In the genomic region with DNA sequence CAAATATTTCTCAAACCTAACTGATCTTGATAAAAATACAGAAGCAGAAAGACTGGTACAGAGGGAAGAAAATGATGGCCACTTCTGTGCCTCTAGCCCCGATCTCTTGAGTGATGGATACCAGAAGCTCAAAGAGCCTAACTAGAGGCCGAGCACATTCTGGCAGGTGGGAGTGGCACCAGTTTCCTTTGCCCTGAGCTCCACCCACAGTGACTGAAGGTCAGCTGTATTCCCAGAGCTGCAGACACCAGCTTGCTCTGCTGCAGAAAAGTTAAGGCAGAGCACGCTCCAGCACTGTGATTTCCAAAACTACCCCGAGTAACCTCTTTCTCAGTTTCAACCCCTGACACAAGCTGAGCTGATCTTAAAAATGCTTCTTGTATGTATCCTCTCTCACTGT, we compare ENCODE assay signal across 19 mouse cellular contexts. TPM values are rescaled to one million over a fixed set of nuclear protein-coding genes. Genes with fewer than 3 reads are reported as not detected.
DNase-seq lines count a peak whose midpoint lies in the region; ATAC-seq and TF ChIP-seq lines count a peak whose summit lies in the region.
"Had no signal": no experiment of that assay in that cellular context is flagged by ENCODE, and none has a peak within 500 bp of the region (broad histone marks: within the 10 kb centered on the region; RNA-seq: fewer than 3 reads in every experiment).

No protein-coding gene starts in this region.

- ATAC-seq in kidney, embryonic 14.5 days (ENCODE audit: low FRiP score, low TSS enrichment): no peak
- no peak for ATAC-seq in liver, postnatal 0 days
- ATAC-seq: forebrain, embryonic 16.5 days had no signal

- H3K9me3 ChIP-seq in kidney, embryonic 14.5 days (ENCODE audit: control insufficient read depth, low read length): no peaks in the 10 kb centered on the region
- no peaks in the 10 kb centered on the region for H3K9me3 ChIP-seq in liver, postnatal 0 days (ENCODE audit: low read length)
- H3K9me3 ChIP-seq: embryonic facial prominence, embryonic 10.5 days; G1E; heart, embryonic 10.5 days had no signal

- peak; percentile 17 for DNase-seq in kidney, adult 11 months
- DNase-seq in adrenal gland, postnatal 10 days: peak; percentile 51
- DNase-seq in kidney, postnatal 14 days: peak; percentile 41
- DNase-seq in liver, postnatal 0 days: peak; percentile 24
- DNase-seq in urinary bladder, adult 18-20 months (ENCODE audit: low spot score in 2 of 2): no peak
- DNase-seq in Muller cell, postnatal 12 days (ENCODE audit: inconsistent ontology term): no peak
- no peak for DNase-seq in cerebellum, adult 11-12 months
- DNase-seq: cerebellum, postnatal 10 days; gastrocnemius, postnatal 14 days; heart, postnatal 14 days; lung, postnatal 10 days; right cerebral cortex, postnatal 4 days; thymus, adult 2 months had no signal

- H3K4me1 ChIP-seq in kidney, embryonic 14.5 days (ENCODE audit: control insufficient read depth, insufficient read depth, low read length): 0 out of 2 replicates have a peak, but pooled peaks cover 4% of the 10 kb centered on the region
- no peaks in the 10 kb centered on the region for H3K4me1 ChIP-seq in liver, postnatal 0 days (ENCODE audit: insufficient read depth)

- TF ChIP-seq CTCF in liver, postnatal 0 days (IDR thresholded peaks at IDR 0.05; ENCODE audit: low read depth): no peak

- H3K27me3 ChIP-seq in kidney, embryonic 14.5 days (ENCODE audit: control insufficient read depth, insufficient read depth, low read length): no peaks in the 10 kb centered on the region
- H3K27me3 ChIP-seq in liver, postnatal 0 days (ENCODE audit: insufficient read depth, low read length): no peaks in the 10 kb centered on the region

- 47% methylated on average over 4 of the region's 4 CpGs for WGBS in kidney, embryonic 14.5 days
- WGBS in liver, postnatal 0 days (ENCODE audit: insufficient replicate concordance): 51% methylated on average over 4 of the region's 4 CpGs

- H3K4me2 ChIP-seq in kidney, embryonic 14.5 days (replicated peaks; ENCODE audit: low read depth, low read length): no peak overlapping the region
- H3K4me2 ChIP-seq in liver, postnatal 0 days (ENCODE audit: low read depth, low read length): 0 out of 2 replicates have a peak overlapping the region, but pooled peaks have one; percentile 6

- no peak overlapping the region for H3K4me3 ChIP-seq in kidney, embryonic 14.5 days (ENCODE audit: low read length)
- H3K4me3 ChIP-seq in liver, postnatal 0 days (ENCODE audit: low read depth, low read length): no peak overlapping the region
- H3K4me3 ChIP-seq: embryonic facial prominence, embryonic 10.5 days; erythroblast, embryonic 14.5 days; heart, embryonic 10.5 days had no signal

- H3K36me3 ChIP-seq in kidney, embryonic 14.5 days (ENCODE audit: control insufficient read depth, insufficient read depth, low read length): no peaks in the 10 kb centered on the region
- H3K36me3 ChIP-seq in liver, postnatal 0 days (replicated peaks; ENCODE audit: insufficient read depth, low read length): no peaks in the 10 kb centered on the region
- H3K36me3 ChIP-seq: embryonic facial prominence, embryonic 10.5 days; G1E had no signal

- no peak for TF ChIP-seq EP300 in liver, postnatal 0 days (IDR thresholded peaks at IDR 0.05; ENCODE audit: low read depth)

- no peak overlapping the region for H3K9ac ChIP-seq in kidney, embryonic 14.5 days (ENCODE audit: low read depth, low read length)
- H3K9ac ChIP-seq in liver, postnatal 0 days (replicated peaks): no peak overlapping the region

- no peak overlapping the region for H3K27ac ChIP-seq in kidney, embryonic 14.5 days (ENCODE audit: low read depth, low read length)
- H3K27ac ChIP-seq in liver, postnatal 0 days (ENCODE audit: low read depth): no peak overlapping the region
- H3K27ac ChIP-seq: embryonic facial prominence, embryonic 10.5 days; heart, embryonic 10.5 days had no signal

RNA-seq across cellular contexts. Expression of a gene that starts 37.2 kb away (rescaled TPM):
- 58.0 and 60.5 TPM in 2 replicates for polyA plus RNA-seq in kidney, embryonic 14.5 days (2014; fragmentation: Nextera tagmentation; extraction: Ambion mirVana)
- total RNA-seq in adrenal gland, postnatal 10 days (2021): 10 to 100 TPM; 55.6 to 60.8 TPM
- 37.2 and 37.6 TPM in 2 replicates for polyA plus RNA-seq in liver, postnatal 0 days (2015; fragmentation: Nextera tagmentation; extraction: Ambion mirVana)

Comparison
In these comparisons a context has a peak if more than half of its experiments do, and no peak if none do; other contexts are left out.
1. DNase-seq: peak in kidney, adult 11 months (single experiment), adrenal gland, postnatal 10 days (single experiment), kidney, postnatal 14 days (single experiment) and liver, postnatal 0 days (single experiment); none in urinary bladder, adult 18-20 months (0 of 2), Muller cell, postnatal 12 days (single experiment) and cerebellum, adult 11-12 months (single experiment).